Mouse (Mus musculus) megakaryocyte, embryonic 14.5 days (primary cell): ENCODE measurements around the gene Ablim1.

Experiments
- FLI1 ChIP-seq: IDR thresholded peaks from 2 replicates; pipeline ENCODE4 v1.6.1; 2012; ENCODE audit warnings: low read length, inconsistent platforms, mixed read lengths
- GATA1 ChIP-seq: IDR thresholded peaks from 3 replicates; pipeline ENCODE4 v1.6.1; 2012; ENCODE audit warnings: mixed read lengths, low read length, inconsistent platforms, borderline replicate concordance

GRCm38 (mm10) chr19:57306601-57307000 is 8.1 kb downstream of the Ablim1 start:
- TF ChIP-seq GATA1: no peak
- no peak for TF ChIP-seq FLI1
